Mouse (Mus musculus): ENCODE data around the gene Chka. TPM values are rescaled to one million over a fixed set of nuclear protein-coding genes. Genes with fewer than 3 reads are reported as not detected.
A peak's percentile ranks its signal among the peaks of the same experiment; 100 is the strongest.

The Chka gene
- polyA plus RNA-seq, 1 experiment from 2014 or later, result 63.1 TPM

- H3K4me2 ChIP-seq, result no peak overlapping the region
- H3K9ac ChIP-seq, result no peak overlapping the region
- 87% methylated on average over 9 of the region's 9 CpGs for WGBS
- peaks cover 24% of the 10 kb centered on the region; the same call in 1 of the 2 replicates for H3K4me1 ChIP-seq
- H3K4me3 ChIP-seq (replicated peaks), result no peak overlapping the region
- H3K27ac ChIP-seq, result no peak overlapping the region
- H3K36me3 ChIP-seq, result no peaks in the 10 kb centered on the region
- H3K9me3 ChIP-seq (replicated peaks), result no peaks in the 10 kb centered on the region
- ATAC-seq (replicated peaks; ENCODE audit: low FRiP score), result no peak
- H3K27me3 ChIP-seq, result no peaks in the 10 kb centered on the region
Observed at GRCm38 (mm10) chr19:3836791-3837190, 14.8 kb upstream of the Chka start.

DNA sequence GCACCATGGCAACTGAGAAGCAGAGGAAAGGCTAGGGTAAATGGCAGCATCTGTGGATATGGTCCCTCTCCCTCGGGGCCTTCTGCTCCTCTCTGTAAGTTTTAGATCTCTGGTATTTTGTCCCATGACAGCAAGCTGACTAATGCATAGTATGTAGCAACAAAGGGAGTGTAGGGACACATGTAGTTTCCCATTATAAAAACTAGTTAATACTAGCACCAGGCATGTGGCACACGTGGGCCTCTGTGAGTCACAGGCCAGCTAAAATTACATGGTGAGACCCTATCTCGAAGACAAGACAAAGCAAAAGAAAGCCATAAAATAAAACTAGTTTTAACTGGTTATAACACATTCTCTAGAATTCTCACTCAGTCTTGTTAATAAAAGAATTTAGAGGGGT, 12.6 kb upstream of the Chka start:
- Histone ChIP-seq H3K27ac (no peak overlapping the region), H3K4me2 (no peak overlapping the region), H3K36me3 (no peaks in the 10 kb centered on the region), H3K9ac (no peak overlapping the region), H3K4me1 (0 out of 2 replicates have a peak, but pooled peaks cover 18% of the 10 kb centered on the region), H3K27me3 (no peaks in the 10 kb centered on the region), H3K4me3 (replicated peaks) (no peak overlapping the region), H3K9me3 (replicated peaks) (no peaks in the 10 kb centered on the region)
- WGBS, result 68% methylated on average over 3 of the region's 3 CpGs
- no peak for ATAC-seq (replicated peaks; ENCODE audit: low FRiP score)

GRCm38 (mm10) chr19:3839686-3840085, 11.9 kb upstream of the Chka start:
- Histone ChIP-seq H3K4me3 (replicated peaks) (no peak overlapping the region), H3K27me3 (no peaks in the 10 kb centered on the region), H3K36me3 (no peaks in the 10 kb centered on the region), H3K4me1 (0 out of 2 replicates have a peak, but pooled peaks cover 13% of the 10 kb centered on the region), H3K4me2 (no peak overlapping the region), H3K9ac (no peak overlapping the region), H3K27ac (no peak overlapping the region), H3K9me3 (replicated peaks) (no peaks in the 10 kb centered on the region)
- 24% methylated on average over 2 of the region's 2 CpGs for WGBS
- no peak for ATAC-seq (replicated peaks; ENCODE audit: low FRiP score)

- 0 out of 2 replicates have a peak, but pooled peaks cover 13% of the 10 kb centered on the region for H3K4me1 ChIP-seq
- no peak overlapping the region for H3K4me2 ChIP-seq
- H3K9me3 ChIP-seq (replicated peaks), result no peaks in the 10 kb centered on the region
- no peak for ATAC-seq (replicated peaks; ENCODE audit: low FRiP score)
- no peaks in the 10 kb centered on the region for H3K36me3 ChIP-seq
- WGBS, result 35% methylated on average over 5 of the region's 5 CpGs
- no peak overlapping the region for H3K9ac ChIP-seq
- no peak overlapping the region for H3K4me3 ChIP-seq (replicated peaks)
- H3K27me3 ChIP-seq, result no peaks in the 10 kb centered on the region
- H3K27ac ChIP-seq, result no peak overlapping the region
Observed at GRCm38 (mm10) chr19:3840214-3840651, 11.3 kb upstream of the Chka start.

DNA sequence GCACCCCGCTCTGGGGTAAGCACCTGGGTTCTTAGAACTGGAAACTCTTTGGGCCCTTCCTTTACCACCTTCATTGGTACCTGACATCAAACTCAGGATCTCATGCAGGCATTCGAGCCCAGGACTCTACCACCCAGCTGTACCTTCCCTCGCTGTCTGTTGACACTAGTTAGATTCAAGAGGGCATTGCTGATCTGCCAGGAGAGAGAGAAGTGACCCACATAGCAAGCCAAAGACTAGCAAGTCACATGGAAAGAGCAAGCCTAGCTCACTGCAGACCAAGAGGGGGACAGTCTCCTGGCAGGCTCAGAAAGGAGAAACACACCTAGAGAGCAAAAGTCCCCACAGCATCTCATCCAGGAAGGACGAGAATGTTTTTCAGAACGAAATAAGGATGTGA, 10.9 kb upstream of the Chka start:
- no peak overlapping the region for H3K4me3 ChIP-seq (replicated peaks)
- no peak overlapping the region for H3K9ac ChIP-seq
- WGBS, result 76% methylated on average over 5 of the region's 5 CpGs
- no peaks in the 10 kb centered on the region for H3K9me3 ChIP-seq (replicated peaks)
- no peaks in the 10 kb centered on the region for H3K36me3 ChIP-seq
- 0 out of 2 replicates have a peak, but pooled peaks cover 13% of the 10 kb centered on the region for H3K4me1 ChIP-seq
- H3K27me3 ChIP-seq, result no peaks in the 10 kb centered on the region
- no peak for ATAC-seq (replicated peaks; ENCODE audit: low FRiP score)
- H3K27ac ChIP-seq, result no peak overlapping the region
- H3K4me2 ChIP-seq, result no peak overlapping the region

DNA sequence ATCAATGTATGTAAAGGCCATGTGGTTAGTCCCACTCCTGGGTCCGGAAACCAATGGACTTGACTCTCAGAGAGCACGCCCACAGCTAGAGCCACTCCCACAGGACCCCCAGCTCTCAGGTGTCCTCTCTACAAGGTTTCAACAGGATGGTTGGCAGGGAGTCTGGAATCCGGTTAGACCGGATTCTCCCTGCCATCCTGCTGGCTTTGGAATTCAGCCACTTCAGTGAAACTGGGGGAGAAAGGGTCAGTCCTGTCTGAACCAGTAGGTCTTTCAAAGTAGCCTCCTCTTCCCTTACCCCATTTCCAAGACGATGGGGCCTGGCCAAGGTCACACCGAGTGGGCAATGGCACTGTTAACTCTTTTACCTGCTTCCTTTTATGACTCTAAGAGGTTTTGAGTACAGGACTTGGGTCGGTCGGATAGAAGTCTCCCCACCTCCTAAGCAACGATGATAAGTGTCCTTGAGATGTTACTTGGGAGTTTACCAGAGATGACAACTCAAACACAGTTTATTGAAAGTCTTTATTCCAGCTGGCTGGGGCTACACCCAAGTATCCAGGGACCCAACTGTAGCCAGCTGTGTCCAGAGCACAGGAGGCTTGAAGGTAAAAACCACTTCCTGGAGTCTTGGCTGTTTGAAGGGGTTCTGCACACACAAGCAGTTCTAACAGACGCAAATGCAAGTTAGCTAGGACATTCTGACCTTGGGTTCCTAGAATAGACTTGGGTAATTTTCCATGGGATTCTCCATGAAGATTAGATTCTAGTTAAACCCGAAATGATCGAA, 9.0 kb upstream of the Chka start:
- no peaks in the 10 kb centered on the region for H3K36me3 ChIP-seq
- 53% methylated on average over 12 of the region's 12 CpGs for WGBS
- no peak overlapping the region for H3K4me2 ChIP-seq

DNA sequence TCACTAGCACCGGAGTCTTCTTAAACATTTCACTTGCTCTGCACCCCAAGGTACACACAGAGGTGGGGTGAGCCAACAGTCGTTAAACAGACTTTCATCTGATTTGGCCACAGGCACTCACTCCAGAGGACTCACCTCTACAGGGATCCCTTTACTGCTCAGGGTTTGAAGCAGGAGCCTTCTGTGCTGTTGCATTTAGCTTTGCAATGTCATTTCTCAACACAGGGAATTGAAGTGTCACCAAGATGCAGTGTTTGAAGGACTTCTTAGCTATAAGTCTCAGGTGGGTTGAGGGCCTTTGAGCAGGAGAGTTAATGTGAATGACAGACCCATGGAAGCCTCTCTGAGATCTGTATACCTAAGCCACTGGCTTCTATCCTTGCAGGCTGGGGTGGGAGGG, 7.9 kb upstream of the Chka start:
- Histone ChIP-seq H3K4me1 (peaks cover 15% of the 10 kb centered on the region; the same call in 1 of the 2 replicates), H3K4me3 (replicated peaks) (no peak overlapping the region), H3K27ac (peak overlapping the region; percentile 82), H3K4me2 (no peak overlapping the region), H3K36me3 (no peaks in the 10 kb centered on the region), H3K9ac (no peak overlapping the region), H3K9me3 (replicated peaks) (no peaks in the 10 kb centered on the region), H3K27me3 (no peaks in the 10 kb centered on the region)
- ATAC-seq (replicated peaks; ENCODE audit: low FRiP score), result no peak
- 83% methylated on average over 2 of the region's 2 CpGs for WGBS

More for the DNA sequence above, 9.0 kb upstream of the Chka start:
- Histone ChIP-seq H3K4me1 (0 out of 2 replicates have a peak, but pooled peaks cover 13% of the 10 kb centered on the region), H3K4me3 (replicated peaks) (no peak overlapping the region), H3K27ac (peak overlapping the region; percentile 82), H3K9me3 (replicated peaks) (no peaks in the 10 kb centered on the region), H3K9ac (no peak overlapping the region), H3K27me3 (no peaks in the 10 kb centered on the region)
- ATAC-seq (replicated peaks; ENCODE audit: low FRiP score), result peak; percentile 82

- no peak overlapping the region for H3K4me2 ChIP-seq
- WGBS, result 97% methylated on average over 1 of the region's 1 CpGs
- no peak for ATAC-seq (replicated peaks; ENCODE audit: low FRiP score)
Observed at GRCm38 (mm10) chr19:3844836-3845235, 6.7 kb upstream of the Chka start.

GRCm38 (mm10) chr19:3845339-3845738, 6.2 kb upstream of the Chka start:
- ATAC-seq (replicated peaks; ENCODE audit: low FRiP score), result no peak
- 87% methylated on average over 11 of the region's 11 CpGs for WGBS

More at GRCm38 (mm10) chr19:3844836-3845235, 6.7 kb upstream of the Chka start:
- no peaks in the 10 kb centered on the region for H3K27me3 ChIP-seq
- H3K9ac ChIP-seq, result no peak overlapping the region
- H3K4me3 ChIP-seq (replicated peaks), result no peak overlapping the region
- peaks cover 20% of the 10 kb centered on the region; the same call in 1 of the 2 replicates for H3K4me1 ChIP-seq
- H3K36me3 ChIP-seq, result no peaks in the 10 kb centered on the region
- H3K9me3 ChIP-seq (replicated peaks), result no peaks in the 10 kb centered on the region
- H3K27ac ChIP-seq, result no peak overlapping the region

GRCm38 (mm10) chr19:3845803-3846406, 5.7 kb upstream of the Chka start:
- no peaks in the 10 kb centered on the region for H3K27me3 ChIP-seq
- WGBS, result 71% methylated on average over 1 of the region's 1 CpGs
- ATAC-seq (replicated peaks; ENCODE audit: low FRiP score), result no peak
- no peaks in the 10 kb centered on the region for H3K9me3 ChIP-seq (replicated peaks)
- H3K9ac ChIP-seq, result no peak overlapping the region
- no peak overlapping the region for H3K4me2 ChIP-seq
- H3K4me1 ChIP-seq, result peaks cover 20% of the 10 kb centered on the region
- no peak overlapping the region for H3K27ac ChIP-seq
- H3K36me3 ChIP-seq, result no peaks in the 10 kb centered on the region
- no peak overlapping the region for H3K4me3 ChIP-seq (replicated peaks)

More at GRCm38 (mm10) chr19:3845339-3845738, 6.2 kb upstream of the Chka start:
- H3K4me2 ChIP-seq, result no peak overlapping the region
- H3K4me1 ChIP-seq, result peaks cover 16% of the 10 kb centered on the region; the same call in 1 of the 2 replicates
- H3K4me3 ChIP-seq (replicated peaks), result no peak overlapping the region
- H3K9me3 ChIP-seq (replicated peaks), result no peaks in the 10 kb centered on the region
- no peak overlapping the region for H3K27ac ChIP-seq
- H3K36me3 ChIP-seq, result no peaks in the 10 kb centered on the region
- no peak overlapping the region for H3K9ac ChIP-seq
- no peaks in the 10 kb centered on the region for H3K27me3 ChIP-seq

DNA sequence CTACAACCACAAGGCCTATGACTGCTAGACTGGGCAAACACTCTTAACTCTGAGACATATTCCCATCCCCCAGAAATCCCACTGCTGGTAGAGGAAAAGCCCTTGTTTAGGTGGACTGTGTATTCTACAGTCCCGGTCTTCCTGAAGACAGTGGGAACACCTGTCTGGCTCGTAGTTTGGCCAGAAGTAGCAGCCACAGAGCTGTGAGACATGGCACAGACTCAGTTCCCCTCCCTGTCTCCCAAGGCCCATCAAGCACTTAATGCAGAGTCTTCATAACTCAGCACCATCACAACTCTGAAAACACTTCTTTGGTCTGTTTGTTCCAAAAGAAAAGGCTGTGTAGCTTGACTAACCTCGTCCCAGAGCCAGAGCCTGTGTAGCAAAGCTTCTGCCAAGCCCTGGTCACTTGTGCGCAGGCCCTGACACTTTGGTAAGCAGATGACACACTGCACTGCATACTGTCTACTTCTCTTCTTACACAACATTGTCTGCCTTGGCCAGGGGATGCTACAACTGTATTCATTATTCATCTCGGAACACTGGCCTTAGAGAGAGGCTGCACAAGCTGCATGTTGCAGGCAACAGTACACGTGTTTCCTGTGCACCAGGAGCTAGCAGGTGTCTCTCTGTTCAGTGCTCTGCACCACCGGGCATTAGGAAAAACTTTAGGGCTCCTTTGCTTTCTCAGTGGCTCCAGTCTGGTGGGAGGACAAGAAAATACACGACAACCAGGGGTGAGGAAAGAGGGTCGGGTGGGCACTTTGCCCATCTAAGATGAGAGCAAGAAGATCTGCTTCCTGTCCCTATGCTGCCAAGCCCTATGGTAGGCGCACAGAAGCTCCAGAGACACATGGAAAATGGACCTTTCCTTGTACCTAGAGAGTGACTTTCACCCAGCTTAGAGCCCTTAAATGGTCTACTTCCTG, 4.6 kb upstream of the Chka start:
- no peak for ATAC-seq (replicated peaks; ENCODE audit: low FRiP score)
- Histone ChIP-seq H3K4me3 (replicated peaks) (no peak overlapping the region), H3K4me2 (no peak overlapping the region), H3K36me3 (no peaks in the 10 kb centered on the region), H3K27ac (no peak overlapping the region), H3K27me3 (no peaks in the 10 kb centered on the region), H3K4me1 (peaks cover 24% of the 10 kb centered on the region), H3K9ac (no peak overlapping the region), H3K9me3 (replicated peaks) (no peaks in the 10 kb centered on the region)
- WGBS, result 83% methylated on average over 10 of the region's 10 CpGs

All from kidney, embryonic 15.5 days (tissue).